Mouse (Mus musculus) liver, embryonic 14.5 days (tissue): ENCODE measurements around the gene Gpr146.

Source experiments
- CTCF ChIP-seq: IDR thresholded peaks from 2 replicates; pipeline ENCODE4 v1.5.1; 2016; ENCODE audit warnings: antibody characterized with exemption, low read depth, control low read depth
- EP300 ChIP-seq: IDR thresholded peaks from 2 replicates; pipeline ENCODE4 v1.6.1; 2016; ENCODE audit warnings: antibody characterized with exemption, low read depth

- TF ChIP-seq CTCF (no peak), EP300 (no peak)
Observed at GRCm38 (mm10) chr5:139351628-139352027, 25.9 kb upstream of the Gpr146 start.
